Mouse (Mus musculus) embryonic fibroblast, embryonic 13.5 days (primary cell): ENCODE measurements around the gene Colgalt2. TPM values are rescaled to one million over a fixed set of nuclear protein-coding genes. Genes with fewer than 3 reads are reported as not detected.
A peak's percentile ranks its signal among the peaks of the same experiment; 100 is the strongest.

ENCODE experiments used
- H3K27ac ChIP-seq: 2 replicates; pipeline ENCODE4 v1.5.1; 2012; ENCODE audit warnings: low read length, control low read depth, inconsistent platforms; ENCODE audit not compliant: insufficient read depth
- H3K4me1 ChIP-seq: 2 replicates; pipeline ENCODE4 v1.6.1; 2011; ENCODE audit warnings: low read length; ENCODE audit not compliant: control insufficient read depth, insufficient read depth
- H3K4me3 ChIP-seq: 2 replicates; pipeline ENCODE4 v1.5.1; 2011; ENCODE audit warnings: mild to moderate bottlenecking, control low read depth, low read length; ENCODE audit not compliant: insufficient read depth
- CTCF ChIP-seq: IDR thresholded peaks from 2 replicates; pipeline ENCODE4 v1.5.1; 2011; ENCODE audit warnings: mild to moderate bottlenecking, control low read depth, low read length, moderate library complexity, borderline replicate concordance; ENCODE audit not compliant: insufficient read depth
- POLR2A ChIP-seq: IDR thresholded peaks from 2 replicates; pipeline ENCODE4 v1.6.1; 2011; ENCODE audit warnings: low read depth, mild to moderate bottlenecking, control low read depth, low read length, moderate library complexity
- polyA plus RNA-seq: library from polyadenylated mRNA; stranded (reverse); fragments of >200 nt; gene quantifications from 2 replicates; pipeline ENCODE4 v1.2.4, GENCODE M21; 2011; ENCODE audit warnings: low read depth; ENCODE audit not compliant: missing spikeins, insufficient read length

The Colgalt2 gene
- polyA plus RNA-seq, 1 experiment: not detected

GRCm38 (mm10) chr1:152514256-152514655, 114.6 kb downstream of the Colgalt2 start:
- Histone ChIP-seq H3K4me3 (no peak overlapping the region), H3K27ac (peak overlapping the region; percentile 1; the same call in 1 of the 2 replicates), H3K4me1 (no peaks in the 10 kb centered on the region)
- TF ChIP-seq POLR2A (no peak), CTCF (no peak)

- TF ChIP-seq CTCF (no peak), POLR2A (no peak)
- no peak overlapping the region for H3K4me3 ChIP-seq
- no peak overlapping the region for H3K27ac ChIP-seq
- H3K4me1 ChIP-seq: no peaks in the 10 kb centered on the region
These were observed 117.5 kb downstream of the Colgalt2 start for GRCm38 (mm10) chr1:152517057-152517570.

DNA sequence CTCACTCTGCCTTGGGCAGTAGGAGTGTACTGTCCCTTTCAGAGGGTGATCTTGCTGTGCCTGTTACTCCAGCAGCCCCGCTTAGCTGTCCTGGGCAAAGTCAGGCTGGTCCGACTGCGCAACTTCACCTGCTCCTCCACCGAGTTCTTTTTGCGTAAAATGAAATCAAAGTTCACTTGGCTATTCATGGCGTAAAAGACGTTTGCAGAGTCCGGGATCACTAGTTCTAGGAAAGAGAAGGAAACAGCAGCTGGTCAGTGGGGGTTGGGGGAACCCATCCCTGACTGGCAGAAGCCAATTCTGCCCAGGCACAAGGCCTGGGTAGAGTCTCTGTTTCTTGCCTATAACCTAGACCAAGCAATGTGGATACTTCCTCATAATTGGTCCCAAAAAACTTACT, 119.3 kb downstream of the Colgalt2 start:
- Histone ChIP-seq H3K27ac (no peak overlapping the region), H3K4me3 (no peak overlapping the region), H3K4me1 (no peaks in the 10 kb centered on the region)
- TF ChIP-seq CTCF (no peak), POLR2A (no peak)

- peaks cover 11% of the 10 kb centered on the region for H3K4me1 ChIP-seq
- TF ChIP-seq CTCF (peak; percentile 61; the same call in 1 of the 2 replicates), POLR2A (no peak)
- H3K27ac ChIP-seq: no peak overlapping the region
- H3K4me3 ChIP-seq: no peak overlapping the region
These were observed 121.4 kb downstream of the Colgalt2 start for GRCm38 (mm10) chr1:152520798-152521575.

- TF ChIP-seq CTCF (no peak), POLR2A (no peak)
- Histone ChIP-seq H3K27ac (no peak overlapping the region), H3K4me1 (peaks cover 18% of the 10 kb centered on the region), H3K4me3 (no peak overlapping the region)
These were observed 122.6 kb downstream of the Colgalt2 start for GRCm38 (mm10) chr1:152522226-152522625.

GRCm38 (mm10) chr1:152523292-152523691, 123.7 kb downstream of the Colgalt2 start:
- peaks cover 20% of the 10 kb centered on the region for H3K4me1 ChIP-seq
- TF ChIP-seq POLR2A (no peak), CTCF (no peak)
- H3K27ac ChIP-seq: no peak overlapping the region
- no peak overlapping the region for H3K4me3 ChIP-seq

DNA sequence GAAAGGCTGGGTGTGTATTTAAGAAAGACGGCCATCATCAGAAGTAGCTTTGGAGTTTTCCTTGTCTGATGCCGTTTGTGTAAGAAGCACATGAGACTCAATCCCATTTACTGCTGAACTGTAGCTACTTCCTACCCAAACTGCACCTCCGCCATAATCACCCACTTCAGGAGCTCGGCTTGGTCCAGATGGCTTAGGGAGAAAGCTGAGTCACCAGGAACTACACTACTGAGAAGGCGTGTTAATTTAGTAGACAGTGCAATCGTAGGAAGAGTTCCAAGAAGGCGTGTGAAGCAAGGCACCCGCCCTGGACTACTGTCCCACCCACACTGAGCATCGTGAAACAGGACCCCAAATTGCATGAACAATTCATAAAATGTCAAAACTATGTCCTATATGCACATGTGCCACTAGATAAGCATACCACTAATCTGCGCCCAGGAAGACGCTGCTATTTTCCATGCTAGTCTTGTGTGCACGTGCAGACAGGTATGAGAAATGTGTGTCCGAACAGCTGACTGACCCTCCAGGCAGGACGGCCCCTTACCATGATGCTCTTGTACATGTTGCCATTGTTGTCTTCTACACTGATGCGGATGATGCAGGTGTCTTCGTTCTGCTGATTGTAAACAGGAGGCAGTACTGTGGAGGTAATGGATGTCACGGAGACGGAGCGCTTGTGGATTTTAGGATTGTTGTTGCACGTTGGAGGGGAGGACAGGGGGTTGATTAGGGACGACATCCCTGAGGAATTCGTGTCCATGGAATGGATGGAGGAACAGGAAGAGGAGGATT, 124.7 kb downstream of the Colgalt2 start:
- peaks cover 20% of the 10 kb centered on the region for H3K4me1 ChIP-seq
- no peak for TF ChIP-seq POLR2A

GRCm38 (mm10) chr1:152524987-152525648, 125.5 kb downstream of the Colgalt2 start:
- Histone ChIP-seq H3K27ac (no peak overlapping the region), H3K4me1 (peaks cover 20% of the 10 kb centered on the region), H3K4me3 (no peak overlapping the region)
- no peak for TF ChIP-seq CTCF

More for the DNA sequence above, 124.7 kb downstream of the Colgalt2 start:
- Histone ChIP-seq H3K27ac (no peak overlapping the region), H3K4me3 (no peak overlapping the region)

DNA sequence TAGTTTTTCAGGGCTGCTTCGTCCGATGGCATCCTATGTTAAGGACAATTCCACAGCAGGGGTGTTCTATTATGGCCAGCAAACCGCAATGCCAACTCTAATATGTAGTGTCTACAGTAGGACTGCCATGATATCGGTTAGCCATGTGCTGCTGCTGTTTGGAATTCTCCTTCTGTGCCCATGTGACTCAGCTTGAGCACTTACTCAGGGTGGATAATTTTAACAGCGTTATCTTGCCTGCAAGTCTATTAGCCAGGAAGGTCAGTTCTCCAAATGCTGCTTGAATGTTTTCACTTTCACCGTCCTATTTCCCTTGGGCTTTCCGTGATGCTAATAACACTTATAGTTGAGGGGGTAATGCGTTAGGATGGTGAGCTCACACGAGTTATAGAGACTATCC, 126.5 kb downstream of the Colgalt2 start:
- Histone ChIP-seq H3K4me1 (peaks cover 20% of the 10 kb centered on the region), H3K4me3 (no peak overlapping the region), H3K27ac (no peak overlapping the region)
- TF ChIP-seq POLR2A (no peak), CTCF (no peak)

GRCm38 (mm10) chr1:152528214-152528613, 128.6 kb downstream of the Colgalt2 start:
- Histone ChIP-seq H3K4me1 (peaks cover 23% of the 10 kb centered on the region), H3K4me3 (no peak overlapping the region), H3K27ac (no peak overlapping the region)
- no peak for TF ChIP-seq POLR2A
- TF ChIP-seq CTCF: no peak
